Mouse (Mus musculus) B cell, adult 2 months (primary cell): ENCODE measurements around the gene Slc25a1.
"Not testable (repeated sequence)": the region's sequence is repeated elsewhere in the genome, so short reads cannot be mapped to it uniquely, and the experiment has no call there.

Experiments used
- DNase-seq, 2 experiments: peaks; one replicate each; pipeline ENCODE4 v3.0.0; 2022

Gene Slc25a1

GRCm38 (mm10) chr16:17928087-17928580 is at the start of gene Slc25a1:
Slc25a1 (minus strand) TSS chr16:17928219.
- DNase-seq: peak; percentile 60 to 63

GRCm38 (mm10) chr16:17971853-17972252 is 43.8 kb upstream of the Slc25a1 start:
- no peak for DNase-seq

- DNase-seq: no peak
These were observed 34.1 kb upstream of the Slc25a1 start for GRCm38 (mm10) chr16:17962091-17962490.

GRCm38 (mm10) chr16:17956052-17956638 is 28.1 kb upstream of the Slc25a1 start:
- not testable (repeated sequence) for DNase-seq

GRCm38 (mm10) chr16:17951618-17952017 is 23.6 kb upstream of the Slc25a1 start:
- DNase-seq: no peak

- DNase-seq: no peak
These were observed 22.0 kb upstream of the Slc25a1 start for GRCm38 (mm10) chr16:17950068-17950467.

- no peak for DNase-seq
These were observed 21.4 kb upstream of the Slc25a1 start for GRCm38 (mm10) chr16:17949421-17949877.

- no peak for DNase-seq
These were observed 17.2 kb upstream of the Slc25a1 start for GRCm38 (mm10) chr16:17945081-17945831.

- DNase-seq: no peak
These were observed 15.4 kb upstream of the Slc25a1 start for GRCm38 (mm10) chr16:17943466-17943865.

- no peak for DNase-seq
These were observed 11.3 kb upstream of the Slc25a1 start for GRCm38 (mm10) chr16:17939255-17939751.

GRCm38 (mm10) chr16:17938821-17939220 is 10.8 kb upstream of the Slc25a1 start:
- DNase-seq: peak; percentile 80 to 82

GRCm38 (mm10) chr16:17938187-17938586 is 10.2 kb upstream of the Slc25a1 start:
- no peak for DNase-seq

- no peak for DNase-seq
These were observed 8.8 kb upstream of the Slc25a1 start for GRCm38 (mm10) chr16:17936776-17937175.

- DNase-seq: peak in 1 of 2 experiments; percentile 26
These were observed 6.5 kb upstream of the Slc25a1 start for GRCm38 (mm10) chr16:17934445-17934910.

- DNase-seq: no peak
These were observed 5.8 kb upstream of the Slc25a1 start for GRCm38 (mm10) chr16:17933594-17934444.

GRCm38 (mm10) chr16:17931906-17932460 is 4.0 kb upstream of the Slc25a1 start:
- no peak for DNase-seq

- DNase-seq: no peak
These were observed 1.6 kb upstream of the Slc25a1 start for GRCm38 (mm10) chr16:17929631-17930030.

- DNase-seq: no peak
These were observed 1.2 kb upstream of the Slc25a1 start for GRCm38 (mm10) chr16:17929211-17929610.

- peak; percentile 85 to 88 for DNase-seq
These were observed 647 bp upstream of the Slc25a1 start for GRCm38 (mm10) chr16:17928627-17929104.

GRCm38 (mm10) chr16:17927351-17928082 is 502 bp downstream of the Slc25a1 start:
- DNase-seq: peak; percentile 45 to 57

GRCm38 (mm10) chr16:17922163-17922538 is 5.9 kb downstream of the Slc25a1 start:
- no peak for DNase-seq
